Mouse (Mus musculus) splenic B cell, adult 2 months (primary cell): ENCODE measurements around the gene Mall.
A peak's percentile ranks its signal among the peaks of the same experiment; 100 is the strongest.

Experiments used
- DNase-seq: peaks from one replicate; pipeline ENCODE4 v3.0.0-alpha.2; 2011; ENCODE audit warnings: low read depth, low spot score
- H3K27me3 ChIP-seq: 2 replicates; pipeline ENCODE4 v1.6.1; 2012; ENCODE audit warnings: mild to moderate bottlenecking, low read length, moderate library complexity, mixed read lengths; ENCODE audit not compliant: control insufficient read depth, poor library complexity, insufficient read depth, severe bottlenecking
- H3K36me3 ChIP-seq: 2 replicates; pipeline ENCODE4 v1.6.1; 2012; ENCODE audit warnings: mild to moderate bottlenecking, low read length, moderate library complexity, mixed read lengths; ENCODE audit not compliant: control insufficient read depth, poor library complexity, insufficient read depth, severe bottlenecking

Mall gene

DNA sequence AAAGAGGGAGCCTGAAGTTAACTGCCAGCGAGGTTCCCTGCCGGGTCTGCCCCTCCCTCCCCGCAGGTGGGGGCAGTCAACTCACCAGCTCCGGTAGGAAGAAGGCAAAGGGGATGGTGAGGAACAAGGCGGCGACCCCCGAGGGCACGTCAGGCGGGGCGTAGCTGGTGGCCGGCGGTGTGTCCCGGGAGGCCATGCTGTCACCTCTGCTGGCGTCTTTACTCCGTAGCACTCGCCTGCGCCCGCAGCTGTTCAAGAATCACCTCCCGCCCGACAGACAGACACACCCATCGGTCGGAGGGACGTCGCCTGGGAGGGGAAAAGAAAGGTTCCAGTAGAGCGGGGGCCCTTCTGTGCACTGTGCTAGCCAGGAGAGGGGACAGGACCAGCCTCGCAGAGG, at the start of gene Mall:
TSS of gene Mall (minus strand) at position 262 of the 400 bp plus-strand sequence.
- no peaks in the 10 kb centered on the region; the same call in 1 of the 2 replicates for H3K27me3 ChIP-seq
- no peak for DNase-seq
- no peaks in the 10 kb centered on the region for H3K36me3 ChIP-seq

DNA sequence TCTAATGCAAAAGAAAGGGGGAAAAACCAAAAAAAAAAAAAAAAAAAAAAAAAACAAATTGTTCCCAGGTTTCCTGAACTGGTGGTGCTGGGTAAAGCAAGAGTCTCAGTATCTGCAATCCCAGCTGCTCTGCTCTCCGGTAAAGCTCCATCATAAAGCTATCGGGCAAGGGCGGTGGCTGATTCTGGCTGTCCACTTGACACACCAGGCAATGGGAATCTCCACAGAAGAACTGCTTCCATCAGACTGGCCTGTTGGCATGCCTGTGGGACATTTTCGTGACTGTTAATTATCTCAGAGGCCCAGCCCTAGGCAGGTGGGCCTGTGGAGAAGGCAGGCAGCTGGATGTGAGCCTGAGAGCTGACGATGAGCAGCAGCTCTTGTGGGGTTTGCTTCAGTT, 48.7 kb upstream of the Mall start:
- Histone ChIP-seq H3K36me3 (no peaks in the 10 kb centered on the region), H3K27me3 (no peaks in the 10 kb centered on the region)
- DNase-seq, result no peak

GRCm38 (mm10) chr2:127775013-127775412, 45.3 kb upstream of the Mall start:
- Histone ChIP-seq H3K27me3 (no peaks in the 10 kb centered on the region), H3K36me3 (no peaks in the 10 kb centered on the region)
- DNase-seq, result no peak

DNA sequence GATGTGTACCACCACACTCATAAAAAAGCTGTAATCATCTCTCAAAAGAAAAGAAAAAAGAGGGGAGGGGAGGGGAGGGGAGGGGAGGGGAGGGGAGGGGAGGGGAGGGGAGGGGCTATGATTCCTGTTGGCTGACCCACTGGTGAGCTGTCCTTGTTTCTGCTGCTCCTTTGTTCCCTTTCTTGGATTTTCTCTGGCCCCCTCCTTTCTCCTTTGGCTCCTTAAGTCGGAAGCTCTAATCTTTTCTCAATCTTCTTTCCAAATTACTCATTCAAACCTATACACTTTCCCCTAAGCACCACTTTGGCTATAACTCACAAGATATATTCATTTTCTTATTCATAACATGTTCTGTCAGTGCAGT, 44.8 kb upstream of the Mall start:
- no peaks in the 10 kb centered on the region for H3K36me3 ChIP-seq
- no peaks in the 10 kb centered on the region for H3K27me3 ChIP-seq
- no peak for DNase-seq

DNA sequence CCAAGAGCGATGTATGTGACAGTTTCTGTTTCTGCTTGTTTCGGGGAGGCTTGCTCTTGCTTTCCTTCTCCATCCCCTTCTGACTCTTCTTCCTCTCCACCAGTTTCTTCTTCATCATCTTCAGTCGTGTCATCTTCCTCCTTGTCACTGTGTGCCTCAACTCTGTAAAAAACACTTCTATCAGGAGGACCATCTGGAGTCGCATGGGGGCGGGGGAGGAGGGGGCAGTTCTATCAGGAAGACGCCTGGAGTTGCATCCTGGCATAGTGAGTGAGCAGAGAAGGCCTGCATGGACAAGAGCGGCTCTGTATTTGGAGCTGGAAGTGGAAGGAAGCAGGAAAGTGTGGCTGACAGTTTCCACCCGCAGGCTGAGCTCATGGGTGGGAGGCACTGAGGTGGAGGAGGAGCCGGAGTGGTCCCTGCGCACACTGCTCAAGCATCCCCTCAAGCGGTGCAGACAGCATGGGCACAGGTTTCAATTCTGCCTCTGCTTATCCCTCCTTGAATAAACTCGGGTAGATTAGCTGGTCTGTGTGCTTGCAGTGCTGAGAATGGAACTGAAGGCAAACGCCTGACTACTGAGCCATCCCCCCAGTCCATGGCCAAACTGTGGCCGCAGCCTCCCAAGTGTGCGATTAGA, 44.3 kb upstream of the Mall start:
- H3K27me3 ChIP-seq, result no peaks in the 10 kb centered on the region
- no peaks in the 10 kb centered on the region for H3K36me3 ChIP-seq
- DNase-seq, result no peak

- no peak for DNase-seq
- no peaks in the 10 kb centered on the region for H3K36me3 ChIP-seq
- no peaks in the 10 kb centered on the region for H3K27me3 ChIP-seq
Measured at GRCm38 (mm10) chr2:127761587-127761986, 31.9 kb upstream of the Mall start.

GRCm38 (mm10) chr2:127760429-127761000, 30.8 kb upstream of the Mall start:
- no peaks in the 10 kb centered on the region for H3K36me3 ChIP-seq

DNA sequence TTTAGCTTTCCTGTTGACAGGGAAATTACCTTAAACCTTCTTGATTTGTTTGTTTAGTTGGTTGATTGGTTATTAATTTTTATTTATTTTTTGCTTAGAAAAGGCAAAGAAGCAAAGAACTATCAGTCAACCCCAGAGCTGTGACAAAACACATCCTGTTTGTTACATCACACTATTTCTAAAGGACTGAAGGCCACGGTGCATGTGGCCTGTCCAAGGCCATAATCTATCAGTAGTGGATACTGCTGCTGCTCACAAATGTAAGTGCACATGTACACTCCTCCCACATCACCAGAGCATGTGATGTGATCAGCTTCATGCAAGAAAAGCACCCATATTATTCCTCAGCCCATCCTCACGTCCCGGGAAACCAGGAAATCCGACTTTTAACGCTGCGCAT, 30.3 kb upstream of the Mall start:
- no peaks in the 10 kb centered on the region for H3K36me3 ChIP-seq

More at GRCm38 (mm10) chr2:127760429-127761000, 30.8 kb upstream of the Mall start:
- DNase-seq, result no peak
- H3K27me3 ChIP-seq, result no peaks in the 10 kb centered on the region

DNA sequence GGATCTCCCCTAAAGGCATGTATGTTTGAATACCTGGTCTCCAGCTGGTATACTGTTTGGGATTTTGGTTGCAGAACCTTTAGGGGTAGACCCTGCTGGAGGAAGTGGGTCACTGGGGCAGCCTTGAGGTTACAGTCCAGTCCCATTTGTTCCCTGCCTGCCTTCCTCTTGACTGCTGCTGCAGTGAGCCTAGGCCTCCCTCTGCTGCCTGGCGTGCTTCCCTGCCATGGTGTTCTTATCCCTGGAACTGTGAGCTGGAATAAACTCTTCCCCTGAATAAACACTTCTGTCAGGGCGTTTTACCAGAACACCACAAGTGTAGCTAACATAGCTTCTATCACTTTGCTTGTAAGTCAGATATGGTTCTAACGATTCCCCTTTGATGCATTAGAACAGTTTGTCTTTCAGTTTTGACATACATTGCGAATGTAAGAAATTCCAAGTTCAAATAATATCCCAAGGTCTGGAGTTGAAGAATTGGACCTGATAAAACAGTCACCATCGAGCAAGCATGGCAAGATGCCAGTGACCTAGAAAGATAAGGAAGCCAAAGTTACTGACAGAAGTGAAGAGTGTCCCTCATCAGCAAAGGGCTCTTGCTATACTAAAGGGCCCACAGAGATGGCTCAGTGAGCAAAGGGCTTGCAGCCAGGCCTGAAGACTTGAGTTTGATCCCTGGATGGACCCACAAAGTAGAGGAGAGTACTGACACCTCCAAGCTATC, 29.6 kb upstream of the Mall start:
- DNase-seq, result no peak
- no peaks in the 10 kb centered on the region for H3K36me3 ChIP-seq
- H3K27me3 ChIP-seq, result no peaks in the 10 kb centered on the region

More for the DNA sequence above, 30.3 kb upstream of the Mall start:
- DNase-seq, result no peak
- H3K27me3 ChIP-seq, result no peaks in the 10 kb centered on the region

DNA sequence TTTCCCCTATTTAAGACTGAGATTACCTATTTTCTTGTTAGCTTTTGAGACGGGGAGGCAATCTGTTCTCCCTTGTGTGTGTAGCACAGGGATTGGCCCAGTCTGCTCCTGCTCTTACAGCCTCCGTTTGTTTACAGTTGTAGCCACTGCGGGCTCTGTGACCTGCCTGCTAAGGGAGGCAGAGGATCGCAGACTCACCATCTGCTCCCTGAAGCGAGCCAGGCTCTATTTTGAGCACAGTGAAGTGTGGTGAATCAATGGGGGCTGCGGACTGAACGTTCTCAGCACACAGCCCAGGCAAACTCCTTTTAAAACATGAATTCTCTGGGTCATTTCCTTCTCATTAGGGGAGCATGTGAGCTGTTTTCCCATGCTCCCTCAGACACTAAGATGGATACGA, 27.4 kb upstream of the Mall start:
- DNase-seq, result no peak
- no peaks in the 10 kb centered on the region for H3K36me3 ChIP-seq
- no peaks in the 10 kb centered on the region for H3K27me3 ChIP-seq

DNA sequence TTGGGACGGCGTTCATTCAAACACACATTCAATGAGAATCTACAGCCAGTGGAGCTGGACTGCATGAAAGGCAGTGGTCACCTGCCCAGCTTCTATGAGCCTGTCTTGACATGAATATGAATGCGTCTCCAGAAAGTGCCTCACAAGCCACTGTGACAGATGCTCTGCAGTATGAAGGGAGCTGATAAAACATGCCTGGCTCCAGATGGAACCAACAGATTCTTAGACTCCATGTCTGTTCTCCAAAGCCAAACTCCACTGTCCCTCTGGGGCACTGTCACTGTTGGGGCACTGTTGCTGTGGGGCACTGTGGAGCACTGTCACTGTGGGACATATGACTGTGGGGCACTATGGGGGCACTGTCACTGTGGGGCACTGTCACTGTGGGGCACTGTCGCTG, 24.4 kb upstream of the Mall start:
- Histone ChIP-seq H3K36me3 (no peaks in the 10 kb centered on the region), H3K27me3 (no peaks in the 10 kb centered on the region)
- no peak for DNase-seq

GRCm38 (mm10) chr2:127751849-127752610, 22.3 kb upstream of the Mall start:
- no peaks in the 10 kb centered on the region for H3K27me3 ChIP-seq
- DNase-seq, result peak; percentile 37
- H3K36me3 ChIP-seq, result no peaks in the 10 kb centered on the region

DNA sequence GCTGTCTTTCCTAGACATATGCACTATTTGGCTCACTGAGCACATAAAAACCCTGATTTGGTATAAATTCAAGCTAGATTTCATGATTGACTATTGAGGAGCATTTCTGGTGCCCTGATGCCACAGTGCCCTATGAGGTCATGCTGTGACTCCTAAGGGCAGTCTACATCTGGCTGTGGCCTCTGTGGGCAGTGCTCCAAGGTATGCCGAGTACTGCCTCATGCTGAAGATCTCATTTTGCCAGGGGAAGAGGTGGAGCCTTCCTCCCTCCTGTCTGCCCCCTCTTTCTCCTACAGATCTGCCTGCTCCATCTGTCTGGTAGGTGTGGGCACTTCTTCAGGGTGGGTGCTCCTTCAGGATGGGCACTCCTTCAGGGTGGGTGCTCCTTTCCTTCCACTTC, 19.6 kb upstream of the Mall start:
- H3K36me3 ChIP-seq, result no peaks in the 10 kb centered on the region

GRCm38 (mm10) chr2:127748316-127748715, 18.6 kb upstream of the Mall start:
- no peak for DNase-seq
- H3K36me3 ChIP-seq, result no peaks in the 10 kb centered on the region
- H3K27me3 ChIP-seq, result no peaks in the 10 kb centered on the region

More for the DNA sequence above, 19.6 kb upstream of the Mall start:
- H3K27me3 ChIP-seq, result no peaks in the 10 kb centered on the region
- no peak for DNase-seq

DNA sequence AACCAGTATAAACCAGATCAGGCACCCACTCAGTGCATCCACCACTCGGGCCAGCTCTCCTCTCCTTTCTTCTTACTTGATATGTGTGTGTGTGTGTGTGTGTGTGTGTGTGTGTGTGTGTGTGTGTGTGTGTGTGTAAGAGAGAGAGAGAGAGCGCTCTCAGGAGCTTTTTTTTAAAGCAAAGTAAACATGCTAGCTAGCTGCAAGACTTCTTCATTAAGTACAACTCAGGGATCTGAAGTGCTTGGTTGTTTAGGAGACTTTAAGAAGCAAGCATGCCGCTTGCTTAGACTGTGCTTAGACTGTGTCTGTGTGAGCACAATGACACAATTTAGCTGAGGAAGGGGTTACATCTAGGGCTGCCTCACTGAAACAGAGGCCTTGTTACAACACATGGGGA, 12.9 kb upstream of the Mall start:
- DNase-seq, result no peak
- no peaks in the 10 kb centered on the region for H3K27me3 ChIP-seq

More for the DNA sequence above, 12.9 kb upstream of the Mall start:
- no peaks in the 10 kb centered on the region for H3K36me3 ChIP-seq
